Mouse (Mus musculus) neural tube, embryonic 13.5 days (tissue): ENCODE results near the gene BC049762. TPM values are rescaled to one million over a fixed set of nuclear protein-coding genes. Genes with fewer than 3 reads are reported as not detected.
A peak's percentile ranks its signal among the peaks of the same experiment; 100 is the strongest.

ENCODE experiments used
- ATAC-seq: fragments of 200-750 bp; cut with Nextera tagmentation; 2 replicates; pipeline ENCODE4 v1.8.0; 2017; ENCODE audit warnings: low read depth, mild to moderate bottlenecking, moderate TSS enrichment, moderate library complexity
- H3K27ac ChIP-seq: fragments of 300-500 bp; sonication (generic); replicated peaks from 2 replicates; pipeline ENCODE4 v1.5.1; 2015; ENCODE audit warnings: moderate library complexity, mild to moderate bottlenecking, inconsistent platforms
- H3K27me3 ChIP-seq: fragments of 300-500 bp; sonication (generic); 2 replicates; pipeline ENCODE4 v1.6.1; 2015; ENCODE audit warnings: mild to moderate bottlenecking, inconsistent platforms
- H3K36me3 ChIP-seq: fragments of 300-500 bp; sonication (generic); 2 replicates; pipeline ENCODE4 v1.6.1; 2015; ENCODE audit warnings: mild to moderate bottlenecking, inconsistent platforms
- H3K4me1 ChIP-seq: fragments of 300-500 bp; sonication (generic); replicated peaks from 2 replicates; pipeline ENCODE4 v1.6.1; 2015; ENCODE audit warnings: inconsistent platforms
- H3K4me2 ChIP-seq: fragments of 300-500 bp; sonication (generic); 2 replicates; pipeline ENCODE4 v1.6.1; 2015; ENCODE audit warnings: inconsistent platforms, mild to moderate bottlenecking, moderate library complexity
- H3K4me3 ChIP-seq: fragments of 300-500 bp; sonication (generic); 2 replicates; pipeline ENCODE4 v1.5.1; 2015; ENCODE audit warnings: mild to moderate bottlenecking, inconsistent platforms
- H3K9ac ChIP-seq: fragments of 300-500 bp; sonication (generic); 2 replicates; pipeline ENCODE4 v1.6.1; 2015; ENCODE audit warnings: moderate library complexity, mild to moderate bottlenecking, inconsistent platforms
- H3K9me3 ChIP-seq: fragments of 300-500 bp; sonication (generic); 2 replicates; pipeline ENCODE4 v1.6.1; 2016; ENCODE audit warnings: inconsistent platforms
- WGBS: fragments of 180-500 bp; shearing (Covaris S2); methylation state at CpG from one replicate; pipeline ENCODE4 v1.1.7; 2015; 5-methylcytosine and 5-hydroxymethylcytosine counted together
- polyA plus RNA-seq: library from polyadenylated mRNA; unstranded; fragments of >200 nt; fragmentation: Nextera tagmentation; extraction: Ambion mirVana; gene quantifications from 2 replicates; pipeline ENCODE4 v1.2.1, GENCODE M21; 2015

BC049762 gene
- 0.34 TPM in 1 of 2 replicates, not detected in the other for polyA plus RNA-seq

GRCm38 (mm10) chr11:51262342-51263285 lies at the start of gene BC049762:
Gene BC049762 (minus strand): TSS chr11:51263046.
- peak; percentile 99 for ATAC-seq
- Histone ChIP-seq H3K36me3 (peaks cover 4% of the 10 kb centered on the region), H3K27me3 (no peaks in the 10 kb centered on the region), H3K27ac (peak within 1 kb of the TSS; percentile 95), H3K4me3 (peak within 1 kb of the TSS; percentile 90), H3K4me1 (peaks cover 41% of the 10 kb centered on the region), H3K9me3 (no peaks in the 10 kb centered on the region), H3K9ac (peak within 1 kb of the TSS; percentile 97), H3K4me2 (peak within 1 kb of the TSS; percentile 82)
- 9% methylated on average over 57 of the region's 57 CpGs for WGBS

DNA sequence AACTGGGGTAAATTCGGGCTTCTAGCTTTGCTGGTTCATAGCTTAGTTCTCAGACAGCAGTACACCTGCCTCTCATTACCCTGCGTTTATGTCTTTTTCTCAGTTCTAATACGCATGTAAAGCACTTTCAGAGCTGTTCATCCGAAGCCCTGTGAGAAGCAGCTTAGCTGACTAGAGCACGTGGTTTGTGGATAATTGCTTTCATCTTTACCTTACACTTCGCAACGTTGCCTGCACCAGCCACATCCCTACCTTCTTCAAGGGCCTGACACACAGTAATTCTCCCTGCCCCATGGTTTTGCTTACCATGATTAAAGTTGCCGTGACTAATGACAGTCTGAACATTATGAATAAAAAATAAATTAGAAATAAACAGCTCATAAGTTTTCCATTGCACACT lies 49.0 kb upstream of the BC049762 start:
- no peaks in the 10 kb centered on the region for H3K36me3 ChIP-seq
- no peak overlapping the region for H3K4me3 ChIP-seq
- no peak overlapping the region for H3K4me2 ChIP-seq
- no peak overlapping the region for H3K9ac ChIP-seq
- 0 out of 2 replicates have a peak overlapping the region, but pooled peaks have one; percentile 11 for H3K27ac ChIP-seq
- no peaks in the 10 kb centered on the region for H3K27me3 ChIP-seq
- ATAC-seq, result 0 out of 2 replicates have a peak, but pooled peaks have one; percentile 15
- no peaks in the 10 kb centered on the region for H3K4me1 ChIP-seq
- WGBS, result 77% methylated on average over 8 of the region's 8 CpGs
- H3K9me3 ChIP-seq, result no peaks in the 10 kb centered on the region

DNA sequence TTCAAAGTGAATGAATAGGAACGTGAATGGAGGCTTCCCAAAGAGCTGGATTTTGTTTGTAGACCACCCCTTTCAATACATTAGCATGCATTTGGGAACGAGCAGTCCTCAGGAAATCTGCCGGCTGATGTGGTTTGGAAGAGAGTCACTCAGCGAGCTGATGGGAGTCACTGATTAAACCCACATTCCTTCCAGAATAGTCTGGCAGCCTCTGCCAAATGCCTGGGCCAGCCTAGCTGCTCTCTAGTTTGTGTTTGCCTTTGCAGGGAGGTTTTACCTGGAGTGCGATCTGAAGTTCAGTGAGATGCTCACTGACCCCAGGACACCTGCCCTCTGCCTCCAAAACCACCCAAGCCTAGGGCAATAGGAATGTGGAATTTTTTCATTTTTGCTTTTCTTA lies 45.5 kb upstream of the BC049762 start:
- no peak overlapping the region for H3K27ac ChIP-seq
- H3K36me3 ChIP-seq, result no peaks in the 10 kb centered on the region
- H3K4me3 ChIP-seq, result no peak overlapping the region
- H3K9ac ChIP-seq, result no peak overlapping the region
- WGBS, result 79% methylated on average over 5 of the region's 5 CpGs
- ATAC-seq, result no peak
- 0 out of 2 replicates have a peak, but pooled peaks cover 5% of the 10 kb centered on the region for H3K4me1 ChIP-seq
- H3K9me3 ChIP-seq, result no peaks in the 10 kb centered on the region
- H3K27me3 ChIP-seq, result no peaks in the 10 kb centered on the region
- no peak overlapping the region for H3K4me2 ChIP-seq

DNA sequence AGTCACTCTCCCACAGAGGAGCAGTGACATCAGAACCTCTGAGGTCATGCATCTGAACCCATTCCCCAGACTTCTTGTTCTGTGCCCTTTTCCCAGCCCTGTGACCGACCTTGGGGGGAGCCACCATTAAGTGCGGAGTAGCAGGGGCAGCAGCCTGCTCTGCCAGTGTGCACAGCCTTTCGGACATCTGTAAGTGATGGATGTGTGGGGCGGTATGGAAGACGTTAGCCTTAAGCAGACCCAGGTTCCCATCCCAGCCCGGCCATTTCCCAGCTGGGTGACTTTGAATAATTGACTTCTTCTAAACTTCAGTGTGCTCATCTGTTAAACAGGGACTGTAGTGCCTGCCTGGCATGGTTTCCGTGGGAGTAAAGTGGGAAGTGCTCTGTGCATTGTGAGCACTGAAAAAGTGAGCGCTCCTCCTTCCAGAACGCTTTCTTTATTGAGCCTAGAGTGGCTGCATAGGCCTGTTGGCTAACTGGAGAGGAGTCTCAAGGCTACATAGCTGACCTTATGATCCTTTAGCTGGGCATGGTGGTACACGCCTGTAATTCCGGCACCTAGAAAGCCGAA lies 41.2 kb upstream of the BC049762 start:
- no peak overlapping the region for H3K27ac ChIP-seq
- H3K9me3 ChIP-seq, result no peaks in the 10 kb centered on the region
- 63% methylated on average over 12 of the region's 12 CpGs for WGBS
- H3K4me3 ChIP-seq, result no peak overlapping the region
- no peak for ATAC-seq
- 0 out of 2 replicates have a peak, but pooled peaks cover 5% of the 10 kb centered on the region for H3K4me1 ChIP-seq
- H3K36me3 ChIP-seq, result no peaks in the 10 kb centered on the region
- H3K27me3 ChIP-seq, result no peaks in the 10 kb centered on the region
- H3K9ac ChIP-seq, result no peak overlapping the region
- H3K4me2 ChIP-seq, result no peak overlapping the region

DNA sequence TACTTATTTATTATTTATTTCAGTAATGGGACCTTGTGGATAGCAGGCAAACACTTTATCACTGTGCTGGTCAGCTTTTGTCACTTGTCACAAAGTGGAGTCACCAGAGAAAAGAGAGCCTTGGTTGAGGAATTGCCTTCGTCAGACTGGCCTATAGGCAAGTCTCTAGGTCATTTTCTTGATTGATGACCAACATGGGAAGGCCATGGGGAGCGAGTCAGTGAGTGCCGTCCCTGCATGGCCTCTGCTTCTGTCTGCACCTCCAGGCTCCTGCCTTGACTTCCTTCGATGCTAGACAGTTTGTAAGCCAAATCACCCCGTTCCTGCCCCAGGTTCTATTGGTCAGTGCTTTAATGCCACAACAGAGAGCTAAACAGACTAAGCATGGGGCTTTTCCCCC lies 39.5 kb upstream of the BC049762 start:
- no peak for ATAC-seq
- Histone ChIP-seq H3K9ac (no peak overlapping the region), H3K4me3 (no peak overlapping the region), H3K4me2 (no peak overlapping the region), H3K36me3 (no peaks in the 10 kb centered on the region), H3K9me3 (no peaks in the 10 kb centered on the region), H3K27ac (no peak overlapping the region), H3K4me1 (0 out of 2 replicates have a peak, but pooled peaks cover 5% of the 10 kb centered on the region), H3K27me3 (no peaks in the 10 kb centered on the region)
- WGBS, result 78% methylated on average over 5 of the region's 5 CpGs

- Histone ChIP-seq H3K9ac (no peak overlapping the region), H3K4me1 (peaks cover 6% of the 10 kb centered on the region), H3K27me3 (no peaks in the 10 kb centered on the region), H3K4me2 (no peak overlapping the region), H3K36me3 (no peaks in the 10 kb centered on the region), H3K27ac (no peak overlapping the region), H3K9me3 (no peaks in the 10 kb centered on the region), H3K4me3 (no peak overlapping the region)
- ATAC-seq, result no peak
- 88% methylated on average over 4 of the region's 4 CpGs for WGBS
Observed at GRCm38 (mm10) chr11:51298691-51299090, 35.8 kb upstream of the BC049762 start.

DNA sequence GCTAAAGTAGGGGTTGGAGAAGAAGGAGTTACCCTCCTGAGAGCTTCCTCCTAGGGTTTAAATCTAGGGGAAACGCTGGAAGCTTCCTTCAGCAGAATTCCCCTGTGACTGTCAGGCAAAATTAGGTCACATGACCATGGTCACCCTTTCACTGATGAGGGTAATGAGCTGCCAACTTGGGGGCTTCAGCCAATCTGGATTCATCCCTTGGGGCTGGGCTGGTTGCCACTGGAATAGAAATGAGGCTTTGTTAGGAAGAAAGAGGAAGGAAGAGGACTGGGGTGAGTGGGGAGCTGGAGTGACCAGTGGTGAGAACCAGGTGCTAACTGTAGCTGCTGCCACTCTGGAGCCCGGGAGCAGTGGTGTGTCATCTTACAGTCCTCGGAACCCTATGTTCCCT lies 32.9 kb upstream of the BC049762 start:
- Histone ChIP-seq H3K9ac (no peak overlapping the region), H3K36me3 (no peaks in the 10 kb centered on the region), H3K4me2 (no peak overlapping the region), H3K27ac (no peak overlapping the region), H3K4me1 (peaks cover 11% of the 10 kb centered on the region), H3K27me3 (peaks cover 13% of the 10 kb centered on the region), H3K4me3 (no peak overlapping the region), H3K9me3 (no peaks in the 10 kb centered on the region)
- 75% methylated on average over 3 of the region's 3 CpGs for WGBS
- ATAC-seq, result no peak

GRCm38 (mm10) chr11:51293956-51294530 lies 31.2 kb upstream of the BC049762 start:
- Histone ChIP-seq H3K36me3 (no peaks in the 10 kb centered on the region), H3K4me2 (no peak overlapping the region), H3K9ac (no peak overlapping the region), H3K9me3 (no peaks in the 10 kb centered on the region), H3K27me3 (peaks cover 19% of the 10 kb centered on the region), H3K27ac (no peak overlapping the region), H3K4me1 (peaks cover 24% of the 10 kb centered on the region), H3K4me3 (no peak overlapping the region)
- ATAC-seq, result no peak
- WGBS, result 63% methylated on average over 2 of the region's 2 CpGs

GRCm38 (mm10) chr11:51290066-51290955 lies 27.5 kb upstream of the BC049762 start:
- peak; percentile 86 for ATAC-seq
- peaks cover 24% of the 10 kb centered on the region for H3K4me1 ChIP-seq
- no peaks in the 10 kb centered on the region for H3K9me3 ChIP-seq
- H3K27me3 ChIP-seq, result peaks cover 19% of the 10 kb centered on the region
- 2% methylated on average over 72 of the region's 74 CpGs for WGBS
- H3K9ac ChIP-seq, result peak overlapping the region; percentile 72
- no peak overlapping the region for H3K27ac ChIP-seq
- H3K36me3 ChIP-seq, result 0 out of 2 replicates have a peak, but pooled peaks cover 1% of the 10 kb centered on the region
- H3K4me3 ChIP-seq, result peak overlapping the region; percentile 58
- peak overlapping the region; percentile 95 for H3K4me2 ChIP-seq

DNA sequence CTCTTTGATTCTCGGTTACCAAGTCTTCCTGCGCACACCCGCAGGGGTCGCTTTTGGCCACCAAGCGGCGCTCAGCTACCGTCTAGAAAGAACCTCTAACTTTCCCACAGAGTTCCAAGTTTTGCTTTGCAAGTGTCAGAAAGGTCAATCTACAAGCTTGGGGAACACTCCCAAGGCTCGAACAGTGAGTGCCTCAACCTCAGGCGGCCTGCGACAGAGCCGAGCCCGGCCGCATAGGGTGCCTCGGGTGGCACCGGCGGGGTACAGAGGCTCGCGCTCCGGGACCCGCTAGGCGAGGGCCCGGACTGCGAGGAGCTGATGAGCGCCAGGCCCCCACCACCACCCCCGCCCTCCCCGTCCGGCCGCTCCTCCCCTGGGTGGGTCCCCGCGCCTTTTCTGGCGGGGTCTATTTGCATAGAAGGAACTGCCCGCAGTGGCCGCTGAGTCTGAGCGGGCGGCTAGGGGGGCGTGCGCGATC lies 26.8 kb upstream of the BC049762 start, which contains the start of gene Col23a1:
Gene Col23a1, plus strand, starts transcription at position 357 of the 478 bp plus-strand sequence.
- peaks cover 19% of the 10 kb centered on the region for H3K27me3 ChIP-seq
- peak within 1 kb of the TSS; percentile 72 for H3K9ac ChIP-seq
- H3K4me3 ChIP-seq, result peak within 1 kb of the TSS; percentile 58
- peak; percentile 83 for ATAC-seq
- H3K4me1 ChIP-seq, result peaks cover 24% of the 10 kb centered on the region
- H3K9me3 ChIP-seq, result no peaks in the 10 kb centered on the region
- WGBS, result under 1% methylated on average over 37 of the region's 38 CpGs
- H3K36me3 ChIP-seq, result peaks cover 6% of the 10 kb centered on the region
- no peak within 1 kb of the TSS for H3K27ac ChIP-seq
- H3K4me2 ChIP-seq, result peak within 1 kb of the TSS; percentile 95

- Histone ChIP-seq H3K9ac (no peak overlapping the region), H3K4me1 (0 out of 2 replicates have a peak, but pooled peaks cover 7% of the 10 kb centered on the region), H3K4me2 (no peak overlapping the region), H3K9me3 (no peaks in the 10 kb centered on the region), H3K4me3 (no peak overlapping the region), H3K27me3 (no peaks in the 10 kb centered on the region), H3K27ac (no peak overlapping the region), H3K36me3 (peaks cover 73% of the 10 kb centered on the region)
- ATAC-seq, result no peak
- WGBS, result 64% methylated on average over 1 of the region's 1 CpGs
Observed at GRCm38 (mm10) chr11:51274418-51274817, 11.6 kb upstream of the BC049762 start.
